13 mouse cellular contexts compared by ENCODE assay signal in the genomic region with DNA sequence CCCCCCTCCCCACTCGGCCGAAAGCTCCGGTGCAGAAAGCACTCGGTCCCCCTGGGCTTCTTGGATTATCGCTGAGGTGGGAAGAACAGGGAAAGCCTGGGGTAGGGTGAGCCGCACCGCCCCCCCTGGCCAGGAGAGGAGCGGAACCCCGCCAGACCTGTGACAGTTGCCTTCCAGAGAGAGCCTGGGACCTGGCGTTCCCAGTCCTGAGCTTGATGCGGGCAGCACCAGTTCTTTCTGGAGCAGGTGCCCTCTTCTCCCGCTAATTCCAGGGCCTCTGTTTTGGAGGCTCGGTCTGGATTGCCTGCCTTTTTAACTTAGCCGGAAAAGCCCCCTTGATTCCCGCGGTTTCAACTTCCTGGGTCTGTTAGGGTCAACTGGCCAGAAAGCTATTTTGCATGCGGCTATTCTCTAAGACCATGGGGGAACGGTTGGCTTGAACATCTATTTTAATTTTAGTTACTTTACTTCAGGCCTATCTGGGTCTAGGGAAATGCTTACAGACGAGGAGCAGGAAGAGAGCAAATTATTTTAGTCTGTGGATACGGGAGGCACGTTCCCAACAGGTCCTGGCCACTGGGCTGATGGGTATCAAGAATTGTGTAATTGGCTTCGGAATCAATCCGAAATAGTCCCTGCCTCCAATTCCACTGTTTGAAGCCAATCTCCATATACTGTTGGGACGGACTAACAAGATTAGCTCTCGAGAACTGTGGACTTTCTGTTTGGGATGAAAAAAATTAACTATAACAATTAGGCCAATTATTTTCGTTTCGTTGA. TPM values are rescaled to one million over a fixed set of nuclear protein-coding genes. Genes with fewer than 3 reads are reported as not detected.
A peak's percentile ranks its signal among the peaks of the same experiment; 100 is the strongest.
DNase-seq lines count a peak whose midpoint lies in the region; ATAC-seq and TF ChIP-seq lines count a peak whose summit lies in the region.
"Had no signal": no experiment of that assay in that cellular context is flagged by ENCODE, and none has a peak within 500 bp of the region (broad histone marks: within the 10 kb centered on the region; RNA-seq: fewer than 3 reads in every experiment).

No protein-coding gene starts in this region.

- intact Hi-C loops in gastrocnemius, postnatal 36 days (cut with DNase I) = no loop called here

- no peak overlapping the region for H3K27ac ChIP-seq in heart, embryonic 15.5 days
- H3K27ac ChIP-seq in intestine, embryonic 15.5 days = no peak overlapping the region
- no peak overlapping the region for H3K27ac ChIP-seq in thymus, adult 2 months (ENCODE audit: control insufficient read depth, insufficient read depth, low read length)
- H3K27ac ChIP-seq: macrophage had no signal

- no peak for TF ChIP-seq POLR2A in thymus, adult 2 months (IDR thresholded peaks at IDR 0.05; ENCODE audit: control insufficient read depth, extremely low read depth, insufficient read depth, low read length, poor library complexity)

- H3K4me1 ChIP-seq in heart, embryonic 15.5 days (replicated peaks) = peaks cover 53% of the 10 kb centered on the region
- H3K4me1 ChIP-seq in intestine, embryonic 15.5 days (replicated peaks) = peaks cover 44% of the 10 kb centered on the region
- H3K4me1 ChIP-seq in thymus, adult 2 months (replicated peaks; ENCODE audit: control insufficient read depth, insufficient read depth, low read length) = no peaks in the 10 kb centered on the region

- no peak for ATAC-seq in heart, embryonic 15.5 days (replicated peaks; ENCODE audit: insufficient number of reproducible peaks, insufficient read depth, low FRiP score, low read depth)
- ATAC-seq in intestine, embryonic 15.5 days = no peak
- ATAC-seq in cerebellum, adult (ENCODE audit: insufficient number of reproducible peaks, low FRiP score, low TSS enrichment) = no peak

- 3% methylated on average over 27 of the region's 27 CpGs for WGBS in heart, embryonic 15.5 days
- 3% methylated on average over 27 of the region's 27 CpGs for WGBS in intestine, embryonic 15.5 days
- WGBS in thymus, adult 2 months = 8% methylated on average over 27 of the region's 27 CpGs

- no peak for DNase-seq in heart, adult 9 months (ENCODE audit: low spot score in 2 of 2)
- peak; percentile 39 for DNase-seq in retina, postnatal 1 day
- DNase-seq in retina, embryonic 14.5 days (ENCODE audit: low spot score) = no peak
- DNase-seq in thymus, adult 2 months = no peak
- DNase-seq in gastrocnemius, postnatal 36 days = no peak
- DNase-seq: thymus, adult 18-20 months had no signal

- H3K36me3 ChIP-seq in heart, embryonic 15.5 days = no peaks in the 10 kb centered on the region
- H3K36me3 ChIP-seq in intestine, embryonic 15.5 days = no peaks in the 10 kb centered on the region
- H3K36me3 ChIP-seq in thymus, adult 2 months (ENCODE audit: control insufficient read depth, insufficient read depth, low read length) = no peaks in the 10 kb centered on the region

- H3K4me2 ChIP-seq in heart, embryonic 15.5 days = peak overlapping the region; percentile 32; the same call in 1 of the 2 replicates
- H3K4me2 ChIP-seq in intestine, embryonic 15.5 days (replicated peaks) = peak overlapping the region; percentile 50

- no peak overlapping the region for H3K4me3 ChIP-seq in heart, embryonic 15.5 days
- H3K4me3 ChIP-seq in intestine, embryonic 15.5 days (replicated peaks) = no peak overlapping the region
- H3K4me3 ChIP-seq in thymus, adult 2 months (ENCODE audit: control insufficient read depth, insufficient read depth, low read length) = no peak overlapping the region

- H3K27me3 ChIP-seq in heart, embryonic 15.5 days = peaks cover 97% of the 10 kb centered on the region
- peaks cover 93% of the 10 kb centered on the region for H3K27me3 ChIP-seq in intestine, embryonic 15.5 days (replicated peaks)
- H3K27me3 ChIP-seq in thymus, adult 2 months (ENCODE audit: control insufficient read depth, insufficient read depth, low read length) = peaks cover 29% of the 10 kb centered on the region

- no peak overlapping the region for H3K9ac ChIP-seq in heart, embryonic 15.5 days
- no peak overlapping the region for H3K9ac ChIP-seq in intestine, embryonic 15.5 days

- no peak for TF ChIP-seq CTCF in thymus, adult 2 months (IDR thresholded peaks at IDR 0.05; ENCODE audit: borderline replicate concordance, control insufficient read depth, extremely low read depth, insufficient read depth, low read length, poor library complexity)

- H3K9me3 ChIP-seq in heart, embryonic 15.5 days (replicated peaks) = no peaks in the 10 kb centered on the region
- H3K9me3 ChIP-seq in intestine, embryonic 15.5 days = no peaks in the 10 kb centered on the region

RNA-seq across cellular contexts. Expression of gene Tfap2c, which starts 1.4 kb away (rescaled TPM):
- 0.13 and 0.57 TPM in 2 replicates for polyA plus RNA-seq in heart, embryonic 15.5 days (2015; fragmentation: Nextera tagmentation; extraction: Ambion mirVana)
- polyA plus RNA-seq in intestine, embryonic 15.5 days (2015; fragmentation: Nextera tagmentation; extraction: Ambion mirVana) = 0.06 and 0.15 TPM in 2 replicates
- 0.69 and 0.92 TPM in 2 replicates for polyA plus RNA-seq in thymus, adult 2 months (2012; rRNA removed)
- not detected for total RNA-seq in gastrocnemius, postnatal 36 days (2021)
- total RNA-seq: adrenal gland, postnatal 14 days; CH12.LX; heart, postnatal 4 days had no signal
- polyA plus RNA-seq: macrophage had no signal
